Mouse (Mus musculus) liver, adult 2 months (tissue): ENCODE data around the gene Pde4d.

Source experiments
- CTCF ChIP-seq: fragments of 200-500 bp; IDR thresholded peaks from 2 replicates; pipeline ENCODE4 v1.5.1; 2011; ENCODE audit warnings: low read depth, low read length, control low read depth
- POLR2A ChIP-seq: fragments of 200-500 bp; IDR thresholded peaks from 2 replicates; pipeline ENCODE4 v1.6.1; 2011; ENCODE audit warnings: low read length, control low read depth; ENCODE audit not compliant: insufficient read depth; ENCODE audit errors: extremely low read depth

- TF ChIP-seq CTCF (no peak), POLR2A (no peak)
Observed at GRCm38 (mm10) chr13:109490853-109491252, 1041.1 kb downstream of the Pde4d start.
